Mouse (Mus musculus): Measurements from ENCODE around the gene Otos. TPM values are rescaled to one million over a fixed set of nuclear protein-coding genes. Genes with fewer than 3 reads are reported as not detected.
A peak's percentile ranks its signal among the peaks of the same experiment; 100 is the strongest.

Gene Otos
- polyA plus RNA-seq (2014; fragmentation: Nextera tagmentation; extraction: Ambion mirVana), result 0.11 TPM in 1 of 2 replicates, not detected in the other

GRCm38 (mm10) chr1:92648673-92649072 is at the start of gene Otos:
TSS of gene Otos (minus strand) at chr1:92648841.
- WGBS, result 26% methylated on average over 8 of the region's 8 CpGs
- Histone ChIP-seq H3K9ac (ENCODE audit: low read length) (no peak within 1 kb of the TSS), H3K4me1 (ENCODE audit: control insufficient read depth, insufficient read depth, low read length) (no peaks in the 10 kb centered on the region; the same call in 1 of the 2 replicates), H3K36me3 (ENCODE audit: control insufficient read depth, insufficient read depth, low read length) (no peaks in the 10 kb centered on the region), H3K4me3 (ENCODE audit: low read depth, low read length) (no peak within 1 kb of the TSS), H3K9me3 (replicated peaks; ENCODE audit: control insufficient read depth, low read length) (no peaks in the 10 kb centered on the region), H3K27ac (ENCODE audit: low read depth, low read length) (no peak within 1 kb of the TSS), H3K27me3 (replicated peaks; ENCODE audit: control insufficient read depth, insufficient read depth, low read length) (no peaks in the 10 kb centered on the region), H3K4me2 (ENCODE audit: low read length) (no peak within 1 kb of the TSS)
- DNase-seq (ENCODE audit: low spot score) (peak; percentile 79), ATAC-seq (peak; percentile 67)

GRCm38 (mm10) chr1:92696848-92697247 is 48.2 kb upstream of the Otos start:
- peak; percentile 45; the same call in 1 of the 2 replicates for ATAC-seq
- Histone ChIP-seq H3K9me3 (replicated peaks; ENCODE audit: control insufficient read depth, low read length) (no peaks in the 10 kb centered on the region), H3K27me3 (replicated peaks; ENCODE audit: control insufficient read depth, insufficient read depth, low read length) (no peaks in the 10 kb centered on the region), H3K4me2 (ENCODE audit: low read length) (no peak overlapping the region), H3K27ac (ENCODE audit: low read depth, low read length) (0 out of 2 replicates have a peak overlapping the region, but pooled peaks have one; percentile 33), H3K4me3 (ENCODE audit: low read depth, low read length) (no peak overlapping the region), H3K4me1 (ENCODE audit: control insufficient read depth, insufficient read depth, low read length) (peaks cover 21% of the 10 kb centered on the region), H3K36me3 (ENCODE audit: control insufficient read depth, insufficient read depth, low read length) (no peaks in the 10 kb centered on the region), H3K9ac (ENCODE audit: low read length) (no peak overlapping the region)
- peak; percentile 93 for DNase-seq (ENCODE audit: low spot score)
- WGBS, result 28% methylated on average over 4 of the region's 4 CpGs

GRCm38 (mm10) chr1:92695751-92696150 is 47.1 kb upstream of the Otos start:
- Histone ChIP-seq H3K4me3 (ENCODE audit: low read depth, low read length) (no peak overlapping the region), H3K4me2 (ENCODE audit: low read length) (no peak overlapping the region), H3K36me3 (ENCODE audit: control insufficient read depth, insufficient read depth, low read length) (no peaks in the 10 kb centered on the region), H3K9me3 (replicated peaks; ENCODE audit: control insufficient read depth, low read length) (no peaks in the 10 kb centered on the region), H3K27ac (ENCODE audit: low read depth, low read length) (no peak overlapping the region), H3K4me1 (ENCODE audit: control insufficient read depth, insufficient read depth, low read length) (peaks cover 21% of the 10 kb centered on the region), H3K27me3 (replicated peaks; ENCODE audit: control insufficient read depth, insufficient read depth, low read length) (no peaks in the 10 kb centered on the region), H3K9ac (ENCODE audit: low read length) (no peak overlapping the region)
- WGBS, result 84% methylated on average over 5 of the region's 5 CpGs
- ATAC-seq (no peak), DNase-seq (ENCODE audit: low spot score) (no peak)

- Histone ChIP-seq H3K27ac (ENCODE audit: low read depth, low read length) (no peak overlapping the region), H3K9me3 (replicated peaks; ENCODE audit: control insufficient read depth, low read length) (no peaks in the 10 kb centered on the region), H3K4me2 (ENCODE audit: low read length) (no peak overlapping the region), H3K4me3 (ENCODE audit: low read depth, low read length) (no peak overlapping the region), H3K9ac (ENCODE audit: low read length) (no peak overlapping the region), H3K4me1 (ENCODE audit: control insufficient read depth, insufficient read depth, low read length) (no peaks in the 10 kb centered on the region), H3K36me3 (ENCODE audit: control insufficient read depth, insufficient read depth, low read length) (no peaks in the 10 kb centered on the region), H3K27me3 (replicated peaks; ENCODE audit: control insufficient read depth, insufficient read depth, low read length) (no peaks in the 10 kb centered on the region)
- WGBS, result 82% methylated on average over 3 of the region's 3 CpGs
- no peak for ATAC-seq
- DNase-seq (ENCODE audit: low spot score), result no peak
These were observed 42.7 kb upstream of the Otos start for GRCm38 (mm10) chr1:92691166-92691844.

GRCm38 (mm10) chr1:92686994-92687393 is 38.4 kb upstream of the Otos start:
- WGBS, result 58% methylated on average over 8 of the region's 8 CpGs
- Histone ChIP-seq H3K4me1 (ENCODE audit: control insufficient read depth, insufficient read depth, low read length) (no peaks in the 10 kb centered on the region), H3K27ac (ENCODE audit: low read depth, low read length) (no peak overlapping the region), H3K9ac (ENCODE audit: low read length) (no peak overlapping the region), H3K4me3 (ENCODE audit: low read depth, low read length) (no peak overlapping the region), H3K36me3 (ENCODE audit: control insufficient read depth, insufficient read depth, low read length) (no peaks in the 10 kb centered on the region), H3K9me3 (replicated peaks; ENCODE audit: control insufficient read depth, low read length) (no peaks in the 10 kb centered on the region), H3K4me2 (ENCODE audit: low read length) (no peak overlapping the region), H3K27me3 (replicated peaks; ENCODE audit: control insufficient read depth, insufficient read depth, low read length) (no peaks in the 10 kb centered on the region)
- ATAC-seq (no peak), DNase-seq (ENCODE audit: low spot score) (no peak)

- peaks cover 11% of the 10 kb centered on the region for H3K4me1 ChIP-seq (ENCODE audit: control insufficient read depth, insufficient read depth, low read length)
- no peak for DNase-seq (ENCODE audit: low spot score)
- ATAC-seq, result no peak
- no peak overlapping the region for H3K9ac ChIP-seq (ENCODE audit: low read length)
- 88% methylated on average over 8 of the region's 8 CpGs for WGBS
- H3K9me3 ChIP-seq (replicated peaks; ENCODE audit: control insufficient read depth, low read length), result no peaks in the 10 kb centered on the region
- H3K27me3 ChIP-seq (replicated peaks; ENCODE audit: control insufficient read depth, insufficient read depth, low read length), result no peaks in the 10 kb centered on the region
- no peak overlapping the region for H3K4me2 ChIP-seq (ENCODE audit: low read length)
- H3K27ac ChIP-seq (ENCODE audit: low read depth, low read length), result no peak overlapping the region
- no peaks in the 10 kb centered on the region for H3K36me3 ChIP-seq (ENCODE audit: control insufficient read depth, insufficient read depth, low read length)
- no peak overlapping the region for H3K4me3 ChIP-seq (ENCODE audit: low read depth, low read length)
These were observed 34.5 kb upstream of the Otos start for GRCm38 (mm10) chr1:92683151-92683550.

GRCm38 (mm10) chr1:92680668-92681603 is 32.3 kb upstream of the Otos start:
- Histone ChIP-seq H3K4me1 (ENCODE audit: control insufficient read depth, insufficient read depth, low read length) (peaks cover 11% of the 10 kb centered on the region), H3K4me2 (ENCODE audit: low read length) (peak overlapping the region; percentile 9; the same call in 1 of the 2 replicates), H3K9me3 (replicated peaks; ENCODE audit: control insufficient read depth, low read length) (no peaks in the 10 kb centered on the region), H3K4me3 (ENCODE audit: low read depth, low read length) (no peak overlapping the region), H3K27me3 (replicated peaks; ENCODE audit: control insufficient read depth, insufficient read depth, low read length) (no peaks in the 10 kb centered on the region), H3K36me3 (ENCODE audit: control insufficient read depth, insufficient read depth, low read length) (no peaks in the 10 kb centered on the region), H3K9ac (ENCODE audit: low read length) (no peak overlapping the region), H3K27ac (ENCODE audit: low read depth, low read length) (peak overlapping the region; percentile 24; the same call in 1 of the 2 replicates)
- WGBS, result 22% methylated on average over 16 of the region's 16 CpGs
- ATAC-seq (peak; percentile 68), DNase-seq (ENCODE audit: low spot score) (peak; percentile 58)

GRCm38 (mm10) chr1:92678757-92679156 is 30.1 kb upstream of the Otos start:
- Histone ChIP-seq H3K4me3 (ENCODE audit: low read depth, low read length) (no peak overlapping the region), H3K9me3 (replicated peaks; ENCODE audit: control insufficient read depth, low read length) (no peaks in the 10 kb centered on the region), H3K9ac (ENCODE audit: low read length) (no peak overlapping the region), H3K4me2 (ENCODE audit: low read length) (no peak overlapping the region), H3K27ac (ENCODE audit: low read depth, low read length) (no peak overlapping the region), H3K36me3 (ENCODE audit: control insufficient read depth, insufficient read depth, low read length) (no peaks in the 10 kb centered on the region), H3K4me1 (ENCODE audit: control insufficient read depth, insufficient read depth, low read length) (peaks cover 11% of the 10 kb centered on the region), H3K27me3 (replicated peaks; ENCODE audit: control insufficient read depth, insufficient read depth, low read length) (no peaks in the 10 kb centered on the region)
- DNase-seq (ENCODE audit: low spot score) (no peak), ATAC-seq (no peak)
- WGBS, result 91% methylated on average over 5 of the region's 5 CpGs

- H3K9ac ChIP-seq (ENCODE audit: low read length), result no peak overlapping the region
- no peak overlapping the region for H3K4me3 ChIP-seq (ENCODE audit: low read depth, low read length)
- whole genome bisulfite sequencing, result 80% methylated on average over 3 of the region's 3 CpGs
- H3K36me3 ChIP-seq (ENCODE audit: control insufficient read depth, insufficient read depth, low read length), result no peaks in the 10 kb centered on the region
- peaks cover 11% of the 10 kb centered on the region for H3K4me1 ChIP-seq (ENCODE audit: control insufficient read depth, insufficient read depth, low read length)
- H3K9me3 ChIP-seq (replicated peaks; ENCODE audit: control insufficient read depth, low read length), result no peaks in the 10 kb centered on the region
- H3K4me2 ChIP-seq (ENCODE audit: low read length), result no peak overlapping the region
- H3K27ac ChIP-seq (ENCODE audit: low read depth, low read length), result no peak overlapping the region
- no peak for ATAC-seq
- H3K27me3 ChIP-seq (replicated peaks; ENCODE audit: control insufficient read depth, insufficient read depth, low read length), result no peaks in the 10 kb centered on the region
- no peak for DNase-seq (ENCODE audit: low spot score)
These were observed 28.0 kb upstream of the Otos start for GRCm38 (mm10) chr1:92676676-92676975.
